Mouse (Mus musculus) R1 (cell line): ENCODE results near the gene Cbx1.
A peak's percentile ranks its signal among the peaks of the same experiment; 100 is the strongest.

ENCODE experiments used
- DNase-seq: peaks from one replicate; pipeline ENCODE4 v3.0.0-alpha.2; 2018; ENCODE audit warnings: low read depth, low spot score

The Cbx1 gene

GRCm38 (mm10) chr11:96788871-96789795 lies at the start of gene Cbx1:
TSS of gene Cbx1 (plus strand) at chr11:96789127.
- DNase-seq: peak; percentile 95

- no peak for DNase-seq
Observed at GRCm38 (mm10) chr11:96740796-96741195, 48.1 kb upstream of the Cbx1 start.

- peak; percentile 73 for DNase-seq
Observed at GRCm38 (mm10) chr11:96741995-96742394, 46.9 kb upstream of the Cbx1 start.

- no peak for DNase-seq
Observed at GRCm38 (mm10) chr11:96743000-96743399, 45.9 kb upstream of the Cbx1 start.

- DNase-seq: no peak
Observed at GRCm38 (mm10) chr11:96743891-96744290, 45.0 kb upstream of the Cbx1 start.

- no peak for DNase-seq
Observed at GRCm38 (mm10) chr11:96746648-96747047, 42.3 kb upstream of the Cbx1 start.

GRCm38 (mm10) chr11:96747555-96747954 lies 41.4 kb upstream of the Cbx1 start:
- DNase-seq: no peak

GRCm38 (mm10) chr11:96755298-96755697 lies 33.6 kb upstream of the Cbx1 start:
- peak; percentile 80 for DNase-seq

GRCm38 (mm10) chr11:96757421-96757820 lies 31.5 kb upstream of the Cbx1 start:
- DNase-seq: peak; percentile 63

GRCm38 (mm10) chr11:96758402-96758801 lies 30.5 kb upstream of the Cbx1 start:
- no peak for DNase-seq

GRCm38 (mm10) chr11:96760042-96760441 lies 28.9 kb upstream of the Cbx1 start:
- peak; percentile 93 for DNase-seq

- DNase-seq: no peak
Observed at GRCm38 (mm10) chr11:96761984-96762383, 26.9 kb upstream of the Cbx1 start.

- DNase-seq: no peak
Observed at GRCm38 (mm10) chr11:96762742-96763470, 26.0 kb upstream of the Cbx1 start.

- no peak for DNase-seq
Observed at GRCm38 (mm10) chr11:96764511-96765350, 24.2 kb upstream of the Cbx1 start.

- DNase-seq: no peak
Observed at GRCm38 (mm10) chr11:96765645-96766044, 23.3 kb upstream of the Cbx1 start.

- DNase-seq: no peak
Observed at GRCm38 (mm10) chr11:96766555-96766954, 22.4 kb upstream of the Cbx1 start.

- peak; percentile 82 for DNase-seq
Observed at GRCm38 (mm10) chr11:96767096-96767495, 21.8 kb upstream of the Cbx1 start.

GRCm38 (mm10) chr11:96768240-96768639 lies 20.7 kb upstream of the Cbx1 start:
- DNase-seq: peak; percentile 1

- no peak for DNase-seq
Observed at GRCm38 (mm10) chr11:96771274-96771975, 17.5 kb upstream of the Cbx1 start.

- no peak for DNase-seq
Observed at GRCm38 (mm10) chr11:96772413-96772812, 16.5 kb upstream of the Cbx1 start.

- DNase-seq: peak; percentile 75
Observed at GRCm38 (mm10) chr11:96774536-96774935, 14.4 kb upstream of the Cbx1 start.
